Mouse (Mus musculus): ENCODE data around the gene Dok3.

Dok3 gene

DNA sequence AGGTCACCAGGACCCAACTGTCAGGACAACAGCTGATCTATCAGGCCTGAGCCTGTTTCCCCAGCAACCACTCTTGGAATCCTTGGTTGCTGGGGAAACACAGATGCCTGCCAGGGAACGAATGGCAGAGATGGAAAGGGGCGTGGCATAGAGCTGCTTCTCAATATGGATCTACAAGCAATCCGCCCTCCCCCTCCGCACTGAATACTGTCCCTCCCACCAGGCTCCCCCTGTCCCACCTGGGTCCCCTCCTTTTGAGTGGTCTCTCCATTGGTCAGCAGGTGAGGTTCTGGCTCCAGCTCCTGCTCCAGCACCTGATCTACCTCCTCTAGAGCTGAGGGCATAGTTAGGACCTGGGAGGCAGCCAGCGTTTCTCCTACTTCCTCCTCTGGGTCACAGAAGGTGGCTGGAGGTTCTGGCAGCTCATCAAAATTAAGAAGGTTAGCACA, 54.5 kb downstream of the Dok3 start:
- DNase-seq: no peak

GRCm38 (mm10) chr13:55473961-55474360, 55.1 kb downstream of the Dok3 start:
- DNase-seq: no peak

Data from thymus, postnatal 36 days (tissue).